Mouse (Mus musculus) brain, adult 2 months (tissue): Measurements from ENCODE around the gene Ak9.
A peak's percentile ranks its signal among the peaks of the same experiment; 100 is the strongest.

Source experiments
- DNase-seq: peaks from one replicate; pipeline ENCODE4 v3.0.0; 2011; ENCODE audit warnings: low read depth, low spot score

Gene Ak9

DNA sequence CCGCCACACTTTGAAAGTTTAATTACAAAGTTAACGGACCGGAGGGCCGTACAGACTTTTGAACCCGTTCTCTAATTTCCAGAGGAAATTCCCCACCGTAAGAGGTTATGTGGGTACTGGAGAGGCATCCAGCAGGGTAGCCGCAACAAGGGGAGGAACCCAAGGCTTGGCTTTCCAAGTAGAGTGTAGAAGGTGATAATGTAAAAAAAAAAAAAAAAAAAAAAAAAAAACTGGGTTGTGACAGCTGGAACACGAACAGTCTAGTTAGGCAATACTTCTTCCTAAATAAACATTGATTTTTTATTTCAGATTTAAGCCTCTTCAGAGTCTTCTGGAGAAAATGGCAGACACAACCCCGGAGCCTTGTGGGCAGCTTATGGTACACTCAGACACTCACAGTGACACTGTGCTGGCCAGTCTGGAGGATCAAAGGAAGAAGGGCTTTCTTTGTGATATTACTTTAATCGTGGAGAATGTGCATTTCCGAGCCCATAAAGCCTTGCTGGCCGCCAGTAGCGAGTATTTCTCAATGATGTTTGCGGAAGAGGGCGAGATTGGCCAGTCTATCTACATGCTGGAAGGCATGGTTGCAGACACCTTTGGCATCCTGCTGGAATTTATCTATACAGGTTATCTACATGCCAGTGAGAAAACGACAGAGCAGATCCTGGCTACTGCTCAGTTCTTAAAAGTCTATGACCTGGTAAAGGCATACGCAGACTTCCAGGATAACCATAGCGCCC, 147.2 kb downstream of the Ak9 start:
- DNase-seq: no peak

DNA sequence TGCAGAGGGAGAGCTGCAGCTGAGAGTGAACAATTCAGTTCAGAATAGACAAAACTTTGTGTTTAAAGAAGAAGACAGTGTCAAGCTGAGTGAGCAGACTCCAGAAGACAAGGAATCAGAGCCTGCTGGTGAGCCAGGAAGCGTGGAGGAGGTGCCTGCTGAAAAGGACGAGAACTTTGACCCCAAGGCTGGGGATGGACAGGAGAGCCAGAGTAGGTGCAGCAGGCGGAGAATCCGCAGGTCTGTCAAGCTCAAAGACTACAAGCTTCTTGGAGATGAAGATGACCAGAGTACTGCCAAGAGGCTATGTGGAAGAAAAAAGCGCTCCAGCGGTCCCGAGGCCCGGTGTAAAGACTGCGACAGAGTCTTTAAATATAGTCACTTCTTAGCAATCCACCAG, 147.9 kb downstream of the Ak9 start:
- DNase-seq: no peak

DNA sequence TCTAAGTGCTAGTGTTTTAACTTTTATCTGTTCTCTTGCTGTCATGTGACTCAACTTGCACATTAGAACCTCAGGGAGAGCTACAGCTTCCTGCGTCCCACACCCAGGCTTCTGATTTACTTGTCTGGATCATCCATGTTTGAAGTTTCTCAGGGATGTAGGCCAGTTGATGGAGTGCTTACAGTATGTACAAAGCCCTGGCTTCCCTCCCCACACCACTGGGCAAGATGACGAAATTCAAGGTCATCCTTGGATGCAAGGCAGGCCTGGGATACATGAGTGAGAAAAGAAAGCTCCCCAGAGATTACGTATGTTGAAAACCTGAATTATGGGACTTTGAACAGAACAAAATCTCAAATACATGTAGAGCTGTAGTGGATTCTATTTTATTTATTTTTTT, 149.0 kb downstream of the Ak9 start:
- no peak for DNase-seq

DNA sequence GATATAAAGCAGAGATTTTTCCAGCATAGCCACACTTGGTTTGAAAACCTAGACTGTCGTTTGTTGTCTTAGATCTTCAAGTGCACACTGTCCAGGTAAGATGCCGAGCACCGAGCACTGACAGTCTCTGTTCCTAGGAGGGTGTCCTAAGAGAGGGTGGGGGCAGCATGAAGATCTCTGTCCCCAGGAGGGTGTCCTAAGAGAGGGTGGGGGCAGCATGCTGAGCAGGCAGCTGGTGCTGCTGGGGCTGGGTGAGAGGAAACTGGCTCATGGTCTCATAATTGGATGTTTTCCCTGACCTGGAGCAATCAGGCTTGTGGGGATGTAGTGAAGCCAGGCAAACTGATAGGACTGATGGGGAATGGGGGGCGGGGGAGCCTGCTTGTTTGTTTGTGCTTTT, 156.2 kb downstream of the Ak9 start:
- no peak for DNase-seq

DNA sequence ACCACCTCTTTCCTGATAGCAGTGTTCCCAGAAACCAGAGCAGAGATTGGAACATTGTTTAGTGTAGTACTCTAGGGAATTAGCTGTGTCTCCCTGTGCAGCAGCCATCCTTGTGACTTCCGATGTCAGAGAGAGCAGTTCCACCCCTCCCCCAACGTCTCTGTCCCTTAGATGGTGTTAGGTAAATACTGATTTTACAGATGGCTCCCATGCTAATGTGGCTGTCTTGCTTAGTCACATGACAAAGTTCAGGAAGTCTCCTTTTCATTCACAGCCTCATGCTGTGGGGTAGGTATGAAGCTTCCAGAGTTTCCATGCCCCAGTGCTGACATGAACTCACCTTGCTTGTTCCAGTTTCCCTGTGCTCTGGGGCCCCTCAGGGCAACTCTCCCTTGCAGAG, 156.7 kb downstream of the Ak9 start:
- no peak for DNase-seq

DNA sequence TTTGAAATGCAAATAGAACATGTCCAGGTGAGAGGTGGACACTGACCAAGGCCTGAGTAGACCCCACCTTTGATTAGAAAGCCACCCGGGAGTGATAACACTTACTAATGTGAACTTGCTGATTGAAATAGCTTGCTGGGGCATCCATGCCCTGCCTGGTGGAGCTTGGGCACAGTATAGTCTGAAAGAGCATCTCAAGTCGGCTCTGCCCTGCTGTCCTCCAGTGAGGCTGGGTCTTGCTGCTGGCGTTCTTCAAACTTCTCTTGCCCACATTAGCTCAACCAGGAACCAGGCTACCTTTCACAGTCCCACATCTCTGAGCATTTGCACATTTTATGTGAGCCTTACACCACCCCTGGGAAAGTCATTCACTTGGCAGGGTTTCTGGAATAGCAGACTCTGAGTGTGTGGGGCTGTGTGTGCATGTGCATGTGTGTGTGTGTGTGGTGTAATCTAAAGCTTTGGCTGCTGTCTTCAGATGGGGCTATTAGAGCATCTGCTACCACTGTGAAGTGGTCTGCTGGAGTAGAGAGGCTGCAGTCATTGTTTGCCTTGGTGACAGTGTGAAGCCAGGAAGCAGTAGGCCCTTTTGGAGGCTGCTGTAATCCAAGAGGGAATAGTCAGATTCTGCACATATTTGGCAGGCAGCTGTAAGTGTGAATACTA, 157.4 kb downstream of the Ak9 start:
- DNase-seq: peak; percentile 63

DNA sequence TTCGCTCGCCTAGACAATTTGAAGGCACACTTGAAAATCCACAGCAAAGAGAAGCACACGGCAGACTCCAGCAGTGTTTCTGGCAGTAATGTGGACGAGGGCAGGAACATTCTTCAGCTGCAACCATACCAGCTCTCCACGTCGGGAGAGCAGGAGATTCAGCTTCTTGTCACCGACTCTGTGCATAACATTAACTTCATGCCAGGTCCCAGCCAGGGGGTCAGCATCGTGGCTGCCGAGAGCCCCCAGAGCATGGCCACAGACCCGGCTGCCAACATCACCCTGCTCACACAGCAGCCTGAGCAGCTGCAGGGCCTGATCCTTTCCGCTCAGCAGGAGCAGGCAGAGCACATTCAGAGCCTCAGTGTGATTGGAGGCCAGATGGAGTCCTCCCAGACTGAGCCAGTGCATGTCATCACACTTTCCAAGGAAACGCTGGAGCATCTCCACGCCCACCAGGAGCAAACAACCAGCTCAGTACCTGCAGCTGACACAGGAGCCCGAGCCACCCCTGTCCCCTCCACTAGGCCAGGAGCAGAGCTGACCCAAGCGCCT, 160.7 kb downstream of the Ak9 start:
- DNase-seq: peak; percentile 46

DNA sequence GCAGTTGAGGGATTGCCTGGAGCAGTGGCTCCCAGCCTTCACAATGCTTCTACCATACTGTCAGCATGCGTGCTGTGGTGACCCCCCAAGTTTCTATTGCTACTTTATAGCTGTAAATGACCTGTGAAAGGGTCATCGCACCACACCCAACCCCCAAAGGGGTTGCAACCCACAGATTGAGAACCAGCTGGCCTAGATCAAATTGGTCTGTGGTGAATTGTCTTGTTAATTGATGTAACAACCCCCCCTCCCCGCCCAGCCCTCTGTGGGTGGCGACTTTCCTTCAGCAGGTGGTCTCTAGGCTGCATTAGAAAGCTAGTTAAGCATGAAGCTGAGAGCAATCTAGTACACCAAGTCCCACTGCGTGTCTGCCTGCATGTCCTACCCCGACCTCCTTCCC, 163.5 kb downstream of the Ak9 start:
- DNase-seq: no peak

DNA sequence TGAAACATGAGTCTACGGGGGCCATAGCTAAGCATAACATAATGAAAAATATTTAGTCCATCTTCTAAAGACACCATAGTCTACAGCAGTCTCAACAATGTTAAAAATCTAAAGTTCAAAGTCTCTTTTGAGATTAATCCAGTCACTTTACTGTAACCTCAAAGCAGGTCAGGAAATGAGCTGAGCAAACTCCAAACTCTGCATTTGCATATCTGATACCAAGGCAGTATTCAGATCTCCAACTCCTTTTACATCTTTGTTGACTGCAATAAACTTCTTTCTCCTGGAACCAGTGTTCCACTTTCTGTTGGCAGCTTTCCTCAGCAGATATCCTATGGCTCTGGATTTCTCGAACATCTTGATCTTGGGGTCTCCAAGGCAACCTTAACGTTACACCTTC, 166.9 kb downstream of the Ak9 start:
- DNase-seq: no peak

DNA sequence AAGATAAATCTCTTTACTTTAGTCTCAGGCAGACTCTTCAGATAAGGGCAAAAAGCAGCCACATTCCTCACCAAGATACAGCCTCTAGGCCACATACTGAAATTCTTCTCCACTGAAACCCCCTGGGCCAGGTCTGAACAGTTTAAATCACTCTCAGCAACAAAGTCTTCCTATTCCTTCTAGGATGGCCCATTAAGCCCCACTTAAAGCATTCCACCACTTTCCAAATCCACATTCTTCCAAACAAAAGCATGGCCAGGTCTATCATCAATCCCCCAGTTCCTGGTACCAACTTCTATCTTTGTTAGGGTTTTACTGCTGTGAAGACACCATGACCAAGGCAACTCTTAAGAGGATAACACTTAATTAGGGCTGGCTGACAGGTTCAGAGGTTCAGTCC, 168.8 kb downstream of the Ak9 start:
- DNase-seq: no peak

DNA sequence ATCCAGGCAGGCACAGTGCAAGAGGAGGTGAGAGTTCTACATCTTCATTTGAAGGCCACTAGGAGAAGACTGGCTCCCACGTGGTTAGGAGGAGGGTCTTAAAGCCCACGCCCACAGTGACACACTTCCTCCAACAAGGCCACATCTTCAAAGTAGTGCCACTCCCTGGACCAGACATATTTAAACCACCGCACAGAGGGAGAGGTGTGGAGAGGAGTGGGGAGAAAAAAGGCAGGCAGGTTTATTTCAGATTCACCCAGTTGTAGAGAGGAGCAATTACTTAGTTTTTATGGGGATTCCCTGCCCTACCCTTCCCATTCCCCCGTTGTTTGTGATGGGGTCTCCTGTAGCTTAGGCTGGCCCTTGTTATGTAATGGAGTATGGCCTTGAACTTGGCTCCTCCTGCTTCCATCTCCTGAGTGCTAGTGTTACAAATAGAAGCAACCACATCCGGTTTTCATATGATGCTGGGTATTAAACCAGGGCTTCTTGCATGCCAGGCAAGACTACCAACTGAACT, 169.2 kb downstream of the Ak9 start:
- no peak for DNase-seq

DNA sequence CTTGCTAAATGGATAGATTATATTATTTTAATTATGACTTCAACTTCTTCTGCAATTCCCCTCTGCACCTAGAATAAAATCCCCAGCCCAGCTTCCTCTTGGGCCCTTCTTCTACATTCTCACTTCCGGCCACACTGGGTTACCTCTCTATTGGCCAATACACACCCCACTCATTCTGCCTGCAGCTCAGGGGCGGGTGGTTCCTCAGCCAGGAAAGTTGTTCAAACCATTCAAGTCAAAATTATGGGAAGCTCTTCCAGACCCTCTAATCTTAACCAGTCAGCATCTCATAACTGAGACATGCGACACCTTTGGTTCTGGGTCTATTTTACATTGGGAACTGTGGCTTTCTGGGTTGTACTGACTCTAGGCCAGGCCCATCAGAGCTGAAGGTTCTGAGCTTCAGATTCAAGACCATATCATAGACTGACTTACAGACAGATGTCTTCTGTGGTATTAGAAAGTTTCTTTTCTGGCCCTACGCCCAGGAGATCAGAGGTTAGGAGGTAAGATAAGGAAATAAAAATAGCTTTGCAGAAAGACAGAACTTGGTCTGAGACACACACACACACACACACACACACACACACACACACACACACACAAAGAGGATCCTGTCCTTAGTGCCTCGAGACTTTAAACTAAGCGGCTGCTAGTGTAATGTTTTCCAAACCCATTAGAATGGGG, 170.1 kb downstream of the Ak9 start:
- no peak for DNase-seq

DNA sequence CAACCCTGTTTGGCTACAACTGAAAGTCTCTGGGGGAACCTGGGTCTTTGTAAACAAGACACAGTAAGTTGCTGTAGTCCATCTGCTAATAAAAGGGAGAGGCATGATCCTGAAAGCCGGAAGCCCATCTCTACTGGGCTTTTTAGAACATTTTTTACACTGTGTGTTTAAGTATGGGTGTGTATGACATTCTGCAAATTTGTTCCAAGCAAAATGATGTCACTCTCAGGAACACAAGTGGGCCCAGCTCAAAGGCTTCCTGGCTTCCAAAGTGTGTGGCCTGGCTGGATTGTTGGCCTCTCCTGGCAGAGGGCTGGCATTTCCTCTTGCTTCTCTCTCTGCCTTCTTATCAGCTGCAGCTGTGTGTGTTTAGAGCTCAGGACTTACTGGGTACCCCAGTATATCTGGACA, 171.2 kb downstream of the Ak9 start:
- no peak for DNase-seq

DNA sequence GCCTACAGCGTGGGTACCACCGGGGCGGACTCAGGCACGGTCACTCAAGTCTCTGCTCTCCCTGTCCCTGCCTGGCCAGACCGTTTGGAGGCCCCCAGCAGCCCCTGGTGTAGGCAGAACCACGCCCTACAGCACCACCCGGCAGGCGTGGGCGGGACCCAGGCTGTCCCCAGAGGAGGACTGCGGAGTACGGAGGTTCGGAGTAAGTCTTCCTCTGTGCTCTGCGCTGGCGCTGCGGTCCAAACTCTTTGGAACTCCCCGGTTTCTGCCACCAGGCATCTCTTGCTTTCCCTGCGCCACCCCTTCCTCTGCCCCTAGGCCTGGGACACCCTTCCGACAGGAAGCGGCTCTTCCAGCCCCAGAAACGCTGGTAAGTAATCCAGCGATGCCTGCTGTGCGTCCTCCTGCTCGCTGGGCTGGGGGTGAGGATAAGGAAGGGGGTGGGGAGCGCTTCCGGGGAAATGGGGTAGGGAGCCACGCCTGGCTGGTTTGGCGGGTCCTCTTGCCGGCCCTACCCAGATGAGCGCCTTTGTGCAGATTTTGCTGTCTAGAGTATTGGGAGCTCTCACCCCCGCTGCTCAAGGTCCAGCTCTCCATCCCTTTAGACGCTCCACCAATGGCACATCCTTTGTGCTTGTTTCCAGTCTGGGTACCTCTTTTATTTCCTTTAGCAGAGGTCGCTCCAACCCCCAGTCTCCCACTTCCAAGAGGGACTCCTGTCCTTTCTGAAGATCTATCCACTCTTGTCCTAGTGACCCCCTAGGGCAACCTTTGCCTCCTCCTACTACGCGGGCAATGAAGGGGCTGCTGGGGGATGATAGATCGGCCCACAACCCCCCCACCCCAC, 172.6 kb downstream of the Ak9 start, which contains the start of gene Mical1:
Mical1 (plus strand) TSS at position 144 of the 847 bp plus-strand sequence.
- DNase-seq: peak; percentile 46

DNA sequence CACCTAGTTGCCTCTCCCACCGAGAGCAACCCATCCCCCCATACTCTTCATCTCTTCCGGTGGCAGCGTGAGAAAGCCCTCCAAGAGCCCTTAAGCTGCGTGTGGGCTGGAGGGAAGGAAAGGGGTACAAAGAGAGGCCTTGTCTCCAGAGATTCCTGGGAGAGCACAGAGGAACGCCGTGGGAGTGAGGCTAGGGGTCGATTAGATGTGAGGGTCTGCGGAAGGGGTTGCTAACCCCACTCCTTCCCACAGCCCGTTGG, 173.2 kb downstream of the Ak9 start:
- DNase-seq: no peak

DNA sequence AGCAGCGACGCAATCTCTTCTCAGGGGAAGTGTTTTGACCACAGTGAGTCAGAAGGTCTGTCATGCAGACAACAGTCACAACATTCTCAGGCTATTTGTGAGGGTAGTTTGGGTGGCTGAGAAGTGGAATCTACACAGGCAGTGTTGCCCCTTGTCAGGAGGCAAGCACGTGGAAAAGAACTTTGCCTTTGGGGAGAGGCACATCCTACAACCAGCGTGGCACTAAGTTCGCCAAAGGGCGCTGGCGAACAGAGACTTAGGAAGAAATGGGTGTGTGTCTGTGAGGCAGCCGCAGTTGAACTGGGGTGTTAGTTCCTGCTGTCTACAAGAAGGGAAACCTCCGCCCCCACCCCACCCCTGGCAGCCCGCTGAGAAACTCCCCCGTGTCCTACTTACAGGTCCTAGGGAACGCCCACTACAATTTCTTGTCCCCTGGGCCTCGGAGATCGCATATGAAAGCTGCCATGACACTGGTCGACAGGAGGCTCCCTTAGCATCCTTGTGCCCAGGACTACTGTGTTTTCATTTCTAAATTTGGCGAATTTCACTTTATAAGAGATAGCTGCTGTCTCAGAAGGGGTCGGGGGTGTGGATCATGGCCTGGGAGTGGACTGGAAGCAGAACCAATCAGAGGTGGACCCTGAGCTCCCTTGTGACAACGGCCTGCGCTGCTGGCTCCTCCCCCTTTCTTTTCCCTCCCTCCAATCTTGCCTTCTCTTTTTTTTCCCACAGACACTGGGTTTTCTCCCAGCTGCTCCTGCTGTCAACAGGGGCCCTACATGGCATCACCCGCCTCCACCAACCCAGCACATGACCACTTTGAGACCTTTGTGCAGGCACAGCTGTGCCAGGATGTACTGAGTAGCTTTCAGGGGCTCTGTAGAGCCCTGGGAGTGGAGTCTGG, 173.8 kb downstream of the Ak9 start:
- peak; percentile 60 for DNase-seq

DNA sequence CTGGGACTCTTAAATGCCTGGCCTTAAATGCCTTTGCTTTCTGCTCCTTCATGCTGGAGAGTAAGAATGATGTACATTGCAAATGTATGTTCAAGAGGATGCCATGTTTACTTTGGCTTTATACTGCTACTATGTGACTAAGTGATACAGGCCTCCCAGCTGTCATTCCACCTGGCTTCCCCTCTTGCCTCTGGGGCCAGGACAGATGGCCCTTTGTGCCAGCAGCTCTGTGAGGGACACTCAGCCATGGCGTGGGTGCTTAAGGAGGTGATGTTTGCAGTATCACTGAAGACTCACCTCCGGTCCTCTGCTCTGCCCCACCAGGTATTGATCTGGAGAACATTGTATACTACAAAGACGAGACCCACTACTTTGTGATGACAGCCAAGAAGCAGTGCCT, 176.2 kb downstream of the Ak9 start:
- no peak for DNase-seq

DNA sequence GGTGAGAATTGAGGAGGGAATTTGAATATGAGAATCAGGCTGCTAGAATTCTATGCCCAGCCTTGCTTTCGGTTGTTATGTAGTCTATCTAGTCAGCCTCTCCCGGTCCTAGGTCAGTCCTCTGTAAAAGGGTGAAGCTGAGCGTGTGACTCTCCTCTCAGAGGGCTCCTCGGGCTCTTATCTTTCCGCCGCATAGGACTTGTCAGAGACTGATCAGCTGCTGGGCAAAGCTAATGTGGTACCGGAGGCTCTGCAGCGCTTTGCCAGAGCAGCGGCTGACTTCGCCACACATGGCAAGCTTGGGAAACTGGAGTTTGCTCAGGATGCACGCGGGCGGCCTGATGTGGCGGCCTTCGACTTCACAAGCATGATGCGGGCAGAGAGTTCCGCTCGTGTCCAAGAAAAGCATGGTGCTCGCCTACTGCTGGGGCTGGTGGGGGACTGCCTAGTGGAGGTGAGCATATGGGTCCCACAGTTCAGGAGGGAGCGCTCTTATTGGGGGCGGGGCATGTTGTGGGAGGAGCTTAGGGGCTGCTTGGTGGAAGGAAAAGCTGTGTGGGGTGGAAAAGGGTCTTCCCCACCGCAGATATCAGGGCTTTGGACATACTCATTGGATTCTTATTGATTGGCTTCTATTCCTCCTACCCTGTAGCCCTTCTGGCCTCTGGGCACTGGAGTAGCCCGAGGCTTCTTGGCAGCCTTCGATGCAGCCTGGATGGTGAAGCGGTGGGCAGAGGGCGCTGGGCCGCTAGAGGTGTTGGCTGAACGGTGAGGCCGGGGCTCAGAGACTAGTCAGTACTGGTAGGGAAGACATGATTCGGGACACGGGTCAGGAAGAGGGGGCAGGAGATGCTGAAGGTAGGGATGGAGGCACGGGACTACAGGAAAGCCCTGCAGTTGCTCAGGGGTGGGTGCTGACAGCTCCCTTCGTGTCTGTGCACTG, 177.4 kb downstream of the Ak9 start:
- DNase-seq: no peak

DNA sequence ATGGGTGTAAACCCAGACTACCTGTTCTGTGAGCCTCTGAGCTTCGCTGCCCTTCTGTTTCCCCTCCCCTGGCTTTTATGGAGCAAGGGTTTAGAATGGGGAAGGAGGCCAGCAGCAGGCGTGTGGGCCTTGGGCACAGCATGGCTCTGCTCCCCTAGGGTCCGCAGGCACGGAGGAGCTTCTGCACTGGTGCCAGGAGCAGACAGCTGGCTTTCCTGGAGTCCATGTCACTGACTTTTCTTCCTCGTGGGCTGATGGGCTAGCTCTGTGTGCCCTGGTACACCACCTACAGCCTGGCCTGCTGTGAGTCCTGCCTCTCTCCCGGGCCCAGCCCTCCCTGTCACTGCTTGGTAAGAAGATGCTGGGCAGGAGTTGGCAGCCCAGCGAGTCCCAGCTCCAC, 178.7 kb downstream of the Ak9 start:
- no peak for DNase-seq
